Mouse (Mus musculus) retina, adult 2 months (tissue): Measurements from ENCODE around the gene Hist1h2bb.
"Not testable (repeated sequence)": the region's sequence is repeated elsewhere in the genome, so short reads cannot be mapped to it uniquely, and the experiment has no call there.

ENCODE experiments used
- DNase-seq: peaks from one replicate; pipeline ENCODE4 v3.0.0-alpha.2; 2012; ENCODE audit warnings: low read depth, low spot score

The Hist1h2bb gene

DNA sequence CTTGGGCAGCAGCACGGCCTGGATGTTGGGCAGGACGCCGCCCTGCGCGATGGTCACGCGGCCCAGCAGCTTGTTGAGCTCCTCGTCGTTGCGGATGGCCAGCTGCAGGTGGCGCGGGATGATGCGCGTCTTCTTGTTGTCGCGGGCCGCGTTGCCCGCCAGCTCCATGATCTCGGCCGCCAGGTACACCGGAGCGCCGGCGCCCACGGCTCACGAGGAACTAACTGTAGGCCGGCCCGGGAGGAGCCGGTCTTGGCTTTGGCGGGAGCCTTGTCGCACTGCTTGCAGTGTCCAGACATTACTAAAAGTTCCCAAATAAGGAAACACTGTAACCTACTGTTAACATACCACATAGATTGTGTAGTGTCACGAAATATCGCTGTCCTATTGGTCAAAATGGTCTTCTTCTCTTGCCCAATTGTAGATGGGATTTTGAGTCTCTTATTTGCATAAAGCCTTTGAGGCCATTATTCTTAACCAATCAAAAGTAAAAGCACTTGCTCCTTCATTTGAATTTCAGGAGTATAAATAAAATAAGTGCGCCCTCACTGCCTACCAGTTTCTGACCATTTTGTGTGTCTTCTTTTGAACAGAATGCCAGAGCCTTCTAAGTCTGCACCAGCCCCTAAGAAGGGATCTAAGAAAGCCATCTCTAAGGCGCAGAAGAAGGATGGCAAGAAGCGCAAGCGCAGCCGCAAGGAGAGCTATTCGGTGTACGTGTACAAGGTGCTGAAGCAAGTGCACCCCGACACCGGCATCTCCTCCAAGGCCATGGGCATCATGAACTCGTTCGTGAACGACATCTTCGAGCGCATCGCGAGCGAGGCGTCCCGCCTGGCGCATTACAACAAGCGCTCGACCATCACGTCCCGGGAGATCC is at the start of gene Hist1h2bb:
Hist1h2bb (plus strand) TSS at position 534 of the 880 bp plus-strand sequence.
- DNase-seq = peak; percentile 82

DNA sequence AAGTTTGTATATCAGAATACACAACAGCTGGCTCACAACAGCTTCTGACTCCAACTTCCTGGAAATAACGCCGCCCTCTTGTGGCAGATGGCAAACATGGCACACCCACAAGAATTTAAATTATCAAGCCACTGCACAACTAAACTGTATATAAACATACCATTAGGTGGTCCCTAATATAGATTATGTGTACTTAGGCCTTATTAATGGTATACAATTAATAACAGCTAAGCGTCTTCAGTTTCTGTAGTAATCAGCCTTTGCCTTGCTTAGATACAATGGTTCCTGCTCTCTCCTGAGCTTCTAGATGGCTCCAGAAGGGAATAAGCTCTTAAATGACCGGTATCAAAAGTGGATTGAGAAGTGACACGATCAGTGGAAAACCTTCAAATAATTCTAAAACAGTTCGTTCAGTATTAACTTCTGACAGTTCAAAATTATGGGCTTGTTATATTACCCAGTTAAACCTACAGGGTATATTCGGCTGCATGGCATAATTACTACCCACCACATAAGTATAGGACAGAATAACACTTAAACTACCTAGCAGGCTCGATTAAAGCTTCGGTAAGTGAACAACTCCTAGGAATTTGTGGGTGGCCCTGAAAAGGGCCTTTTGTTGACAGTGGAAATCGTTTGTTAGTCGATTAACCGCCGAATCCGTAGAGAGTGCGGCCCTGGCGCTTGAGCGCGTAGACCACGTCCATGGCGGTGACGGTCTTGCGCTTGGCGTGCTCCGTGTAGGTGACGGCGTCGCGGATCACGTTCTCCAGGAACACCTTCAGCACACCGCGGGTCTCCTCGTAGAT is 48.8 kb upstream of the Hist1h2bb start:
- no peak for DNase-seq

DNA sequence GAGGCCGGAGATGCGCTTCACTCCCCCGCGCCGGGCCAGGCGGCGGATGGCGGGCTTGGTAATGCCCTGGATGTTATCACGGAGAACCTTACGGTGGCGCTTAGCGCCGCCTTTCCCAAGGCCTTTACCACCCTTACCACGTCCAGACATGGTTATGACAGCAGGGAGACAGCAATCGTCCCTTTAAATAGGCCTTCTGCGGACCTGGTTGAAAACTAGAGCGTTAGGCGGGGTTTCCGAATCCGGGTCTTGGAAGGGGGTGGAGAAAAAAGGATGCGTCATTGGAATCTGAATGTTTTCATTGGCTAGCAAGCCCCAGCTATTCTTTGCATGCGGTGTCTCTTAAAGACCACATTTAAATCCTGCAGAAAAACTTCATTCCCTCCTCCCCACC is 48.2 kb upstream of the Hist1h2bb start, which contains the start of gene Hist1h4c:
Hist1h4c (minus strand) TSS at position 155 of the 394 bp plus-strand sequence.
- peak; percentile 100 for DNase-seq

GRCm38 (mm10) chr13:23698996-23699395 is 47.5 kb upstream of the Hist1h2bb start:
- peak; percentile 79 for DNase-seq

DNA sequence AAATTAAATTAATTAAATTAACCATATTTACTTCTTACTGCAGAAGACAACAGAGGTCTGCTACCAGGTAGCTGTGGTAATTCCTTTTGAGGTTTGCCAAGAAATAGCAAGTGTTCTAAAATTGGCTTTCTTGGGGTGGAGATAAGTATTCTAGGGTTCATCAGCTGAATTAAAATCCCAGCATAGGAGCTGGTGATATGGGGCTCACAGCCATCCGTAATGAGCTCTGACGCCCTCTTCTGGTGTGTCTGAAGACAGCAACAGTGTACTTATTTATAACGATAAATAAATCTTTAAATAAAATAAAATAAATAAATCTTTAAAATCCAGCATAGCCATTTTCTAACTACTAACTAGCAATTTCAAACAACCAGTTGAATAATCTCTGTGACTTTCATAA is 46.8 kb upstream of the Hist1h2bb start:
- no peak for DNase-seq

DNA sequence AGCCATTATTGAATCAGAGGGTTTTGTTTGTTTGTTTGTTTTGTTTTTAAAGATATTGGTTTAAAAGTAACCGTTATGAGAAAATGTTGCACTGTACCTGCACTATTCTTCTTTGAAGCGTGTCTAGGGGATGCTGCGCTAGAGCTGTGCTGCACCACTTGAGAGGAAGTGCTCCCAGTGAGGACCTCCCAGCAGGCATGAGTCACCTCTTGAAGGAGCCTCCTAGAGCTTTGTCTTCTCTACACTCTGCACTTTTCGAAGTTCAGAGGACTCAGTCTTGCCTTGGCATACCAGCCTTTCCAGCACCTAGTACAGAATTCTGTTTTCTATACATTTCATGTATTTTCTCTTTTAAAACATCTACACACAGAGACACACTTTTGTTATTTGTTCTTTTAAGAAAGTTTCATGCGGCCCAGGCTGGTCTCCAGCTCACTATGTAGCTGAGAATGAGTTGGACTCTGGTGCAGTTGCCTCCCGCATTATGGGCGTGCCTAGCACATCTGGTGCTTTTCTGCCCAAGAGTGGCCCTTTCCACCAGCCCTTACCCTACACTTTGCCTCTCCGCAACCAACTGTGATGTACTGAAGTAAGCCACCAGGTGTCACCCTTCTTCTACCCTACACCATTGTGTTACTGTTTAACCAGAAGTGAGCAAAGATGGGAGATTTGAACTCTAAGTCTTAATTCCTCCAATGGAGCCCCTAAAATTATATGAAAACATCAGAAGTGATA is 45.6 kb upstream of the Hist1h2bb start:
- peak; percentile 73 for DNase-seq

- DNase-seq = no peak
Observed at GRCm38 (mm10) chr13:23702220-23702619, 44.3 kb upstream of the Hist1h2bb start.

DNA sequence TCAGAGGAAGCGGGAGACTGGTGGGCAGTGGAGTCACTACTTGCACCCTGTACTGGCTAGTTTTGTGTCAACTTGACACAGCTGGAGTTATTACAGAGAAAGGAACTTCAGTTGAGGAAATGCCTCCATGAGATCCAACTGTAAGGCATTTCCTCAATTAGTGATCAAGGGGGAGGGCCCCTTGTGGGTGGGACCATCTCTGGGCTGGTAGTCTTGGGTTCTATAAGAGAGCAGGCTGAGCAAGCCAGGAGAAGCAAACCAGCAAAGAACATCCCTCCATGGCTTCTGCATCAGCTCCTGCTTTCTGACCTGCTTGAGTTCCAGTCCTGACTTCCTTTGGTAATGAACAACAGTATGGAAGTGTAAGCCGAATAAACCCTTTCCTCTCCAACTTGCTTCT is 43.7 kb upstream of the Hist1h2bb start:
- not testable (repeated sequence) for DNase-seq

DNA sequence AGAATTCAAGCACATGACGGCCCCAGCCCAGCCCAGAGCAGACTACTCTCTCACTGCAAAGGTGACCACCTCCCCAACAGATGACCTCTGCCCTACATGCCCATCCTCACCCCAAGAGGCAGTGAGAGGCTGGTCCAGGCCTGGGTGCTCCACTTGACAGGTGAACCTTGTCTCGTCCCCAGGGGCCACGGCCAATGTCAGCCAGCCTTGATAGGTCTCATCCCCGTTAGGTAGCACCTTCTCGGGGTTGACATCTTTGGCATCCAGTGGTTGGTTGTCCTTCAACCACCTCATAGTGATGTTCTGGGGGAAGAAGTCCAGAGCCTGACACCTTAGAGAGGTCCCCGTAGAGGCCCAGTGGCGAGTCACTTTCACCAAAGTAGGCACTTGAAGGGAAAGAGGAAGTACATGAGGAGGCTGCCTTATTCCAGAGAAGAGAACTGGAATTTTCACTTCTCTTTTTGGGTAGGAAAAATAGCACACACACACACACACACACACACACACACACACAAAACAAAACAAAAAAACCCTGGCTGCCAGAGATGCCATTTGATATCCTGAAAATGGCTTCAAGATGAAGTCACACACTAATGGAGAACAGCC is 40.7 kb upstream of the Hist1h2bb start:
- no peak for DNase-seq

DNA sequence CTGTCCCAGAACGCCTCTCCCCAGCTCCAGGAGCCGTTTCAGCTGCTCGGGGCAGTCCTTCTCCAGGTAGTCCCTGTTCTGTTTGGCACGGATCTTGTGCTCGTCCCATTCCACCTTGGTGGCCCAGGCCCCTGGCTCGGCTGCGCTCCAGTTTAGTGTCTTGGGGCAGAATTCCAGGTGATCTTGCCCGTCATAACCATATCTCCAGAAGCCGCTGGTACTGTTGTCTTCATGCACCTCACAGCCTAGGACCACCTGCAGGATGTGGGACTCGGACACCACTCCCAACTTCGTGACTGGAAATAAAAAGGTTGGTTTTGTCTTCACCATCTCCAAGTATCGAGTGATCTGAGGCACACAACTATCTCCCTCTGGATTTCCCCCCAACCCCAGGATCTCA is 39.8 kb upstream of the Hist1h2bb start:
- no peak for DNase-seq

DNA sequence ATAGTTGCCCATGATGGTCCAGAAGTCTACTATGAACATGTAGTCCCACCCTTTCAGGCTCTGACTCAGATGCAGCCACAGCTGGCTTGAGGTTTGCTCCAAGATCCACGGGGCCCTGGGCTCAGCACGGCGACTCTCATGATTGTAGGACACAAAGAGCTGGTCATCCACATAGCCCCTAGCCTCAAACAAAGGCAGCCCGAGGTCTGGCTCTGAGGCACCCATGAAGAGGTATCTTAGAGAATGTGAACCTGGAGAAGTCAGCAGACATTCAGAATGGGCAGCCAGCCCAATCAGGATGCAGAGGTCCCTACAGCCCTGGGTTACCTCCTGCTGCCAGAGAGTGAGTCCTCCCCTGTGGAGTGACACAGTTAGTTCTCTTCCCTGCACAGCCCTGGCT is 38.5 kb upstream of the Hist1h2bb start:
- no peak for DNase-seq

- DNase-seq = no peak
Observed at GRCm38 (mm10) chr13:23708654-23709053, 37.9 kb upstream of the Hist1h2bb start.

DNA sequence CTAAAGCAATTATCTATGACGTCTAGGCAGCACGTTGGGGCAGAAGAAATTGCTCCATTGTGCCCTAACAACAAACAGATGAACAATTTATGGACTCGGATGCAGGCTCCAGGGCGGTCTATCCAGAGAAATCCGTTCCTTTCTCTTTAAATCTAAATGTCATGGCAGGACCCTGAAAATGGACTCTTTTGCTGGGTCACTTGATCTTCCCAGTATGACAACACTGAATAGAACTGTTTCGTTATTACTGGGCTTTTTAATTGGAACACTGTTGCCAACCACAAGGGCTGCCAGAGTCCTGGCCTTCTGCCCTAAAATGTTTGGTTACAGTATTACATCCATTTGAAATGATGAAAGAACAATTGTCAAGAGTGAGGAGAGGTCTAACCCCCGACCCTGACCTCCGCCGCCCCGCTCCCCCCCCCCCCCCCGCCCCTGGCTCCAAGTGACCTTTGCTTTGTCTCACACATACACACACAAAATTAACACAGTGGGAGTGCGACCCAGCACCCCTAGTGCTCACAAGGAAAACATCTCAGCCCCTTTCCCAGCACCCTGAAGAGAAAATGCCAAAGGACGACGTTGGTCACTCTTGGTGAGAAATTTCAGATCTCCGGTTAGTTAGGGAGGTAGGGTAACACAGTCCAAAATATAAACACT is 36.7 kb upstream of the Hist1h2bb start:
- no peak for DNase-seq

GRCm38 (mm10) chr13:23710374-23711089 is 36.0 kb upstream of the Hist1h2bb start, which contains the start of gene Hfe:
TSS of gene Hfe (minus strand) at chr13:23710854.
- no peak for DNase-seq

GRCm38 (mm10) chr13:23716261-23717042 is 30.1 kb upstream of the Hist1h2bb start:
- DNase-seq = no peak

GRCm38 (mm10) chr13:23717176-23717575 is 29.4 kb upstream of the Hist1h2bb start:
- no peak for DNase-seq

DNA sequence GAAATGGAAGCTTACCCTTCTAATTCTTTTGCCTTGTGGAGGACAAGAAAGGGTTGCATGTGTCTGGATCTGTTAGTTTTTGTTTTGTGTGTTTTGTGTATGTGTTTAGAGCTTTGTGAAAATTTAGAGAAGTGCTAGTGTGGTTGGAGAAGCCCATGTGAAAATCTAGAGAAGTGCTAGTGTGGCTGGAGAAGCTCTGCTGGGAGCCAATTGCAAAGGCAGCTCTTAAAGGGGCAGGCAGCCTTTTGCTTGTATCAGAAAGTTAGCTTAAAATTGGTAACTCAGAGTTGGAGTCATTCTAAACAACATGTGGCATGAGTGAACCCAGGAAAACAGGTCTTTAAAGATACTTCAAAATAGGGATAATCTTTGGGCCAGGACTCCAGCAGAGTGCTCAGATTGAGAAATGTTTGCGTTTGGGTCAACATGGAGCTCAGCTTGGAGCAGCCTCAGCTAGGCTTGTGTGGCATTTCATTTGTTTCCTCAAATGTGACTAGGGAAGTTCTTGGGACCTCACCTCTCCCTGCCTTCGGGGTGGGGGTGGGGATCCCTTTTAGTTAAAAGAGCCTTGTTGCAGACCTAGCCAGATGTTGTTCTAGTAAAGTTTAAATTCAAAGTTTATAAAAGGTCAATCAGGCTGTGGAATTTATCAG is 28.8 kb upstream of the Hist1h2bb start:
- not testable (repeated sequence) for DNase-seq

GRCm38 (mm10) chr13:23724239-23724638 is 22.3 kb upstream of the Hist1h2bb start:
- DNase-seq = no peak

DNA sequence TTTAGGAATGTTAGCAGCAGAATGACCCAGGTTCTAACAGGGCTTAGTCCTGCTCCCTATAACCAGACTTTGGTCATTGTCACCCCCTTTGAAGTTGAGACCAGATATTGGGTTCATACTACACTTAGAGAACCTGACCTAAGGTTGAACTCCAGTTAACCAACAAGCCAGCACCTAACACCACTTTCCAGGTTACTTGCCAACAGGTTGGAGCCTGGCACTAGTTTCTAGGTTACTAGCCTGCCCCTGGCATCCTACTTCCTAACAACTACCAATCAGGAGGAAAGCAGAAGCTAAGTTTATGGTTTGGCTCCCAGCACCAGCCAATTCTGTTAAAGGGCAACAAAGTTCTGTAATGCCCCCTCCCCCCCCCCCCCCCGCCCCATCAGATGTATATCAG is 21.3 kb upstream of the Hist1h2bb start:
- no peak for DNase-seq
